Mouse (Mus musculus) myocyte (in vitro differentiated cells): ENCODE measurements at regions not wholly inside any gene's neighbourhood (a gene's known extent, or its start where the extent isn't known, plus 50 kb on each side); places are given as distances from the start of the nearest gene placed in this dataset.

Source experiments
- H3K27me3 ChIP-seq: one replicate; pipeline ENCODE4 v1.6.1; 2011; ENCODE audit not compliant: control insufficient read depth, insufficient read depth, insufficient read length
- H3K36me3 ChIP-seq: one replicate; pipeline ENCODE4 v1.6.1; 2011; ENCODE audit not compliant: control insufficient read depth, insufficient read depth
- H3K4me2 ChIP-seq: one replicate; pipeline ENCODE4 v1.6.1; 2011; ENCODE audit warnings: low read depth, control low read depth
- H3K4me3 ChIP-seq: one replicate; pipeline ENCODE4 v1.5.1; 2011; ENCODE audit warnings: mild to moderate bottlenecking, control low read depth, moderate library complexity
- H3K79me2 ChIP-seq: one replicate; pipeline ENCODE4 v1.6.1; 2011; ENCODE audit not compliant: control insufficient read depth, insufficient read depth
- H3ac ChIP-seq: one replicate; pipeline ENCODE4 v1.6.1; 2011; ENCODE audit not compliant: control insufficient read depth, insufficient read length
- CEBPB ChIP-seq: IDR thresholded peaks from 2 replicates; pipeline ENCODE4 v1.6.1; 2011; ENCODE audit warnings: mild to moderate bottlenecking, moderate library complexity; ENCODE audit not compliant: poor library complexity, insufficient read depth, severe bottlenecking
- E2F4 ChIP-seq: IDR thresholded peaks from one replicate; pipeline ENCODE4 v1.6.1; 2011; ENCODE audit warnings: mild to moderate bottlenecking, control low read depth, moderate library complexity; ENCODE audit not compliant: insufficient read depth
- MAX ChIP-seq: IDR thresholded peaks from one replicate; pipeline ENCODE4 v1.6.1; 2011; ENCODE audit warnings: low read depth, mild to moderate bottlenecking, control low read depth
- MYOD1 ChIP-seq, 3 experiments: IDR thresholded peaks; one replicate each; pipeline ENCODE4 v1.6.1; 2011; ENCODE audit warnings: control low read depth in 2 of 3, low read depth in 2 of 3, mild to moderate bottlenecking in 2 of 3, moderate library complexity in 1 of 3; ENCODE audit not compliant: insufficient read length in 2 of 3, control insufficient read depth in 1 of 3
- MYOG ChIP-seq, 3 experiments: IDR thresholded peaks; one replicate each; pipeline ENCODE4 v1.6.1; 2011; ENCODE audit warnings: control low read depth in 2 of 3, low read depth in 2 of 3, mild to moderate bottlenecking in 2 of 3; ENCODE audit not compliant: insufficient read length in 2 of 3, control insufficient read depth in 1 of 3, insufficient read depth in 1 of 3
- POLR2A ChIP-seq: IDR thresholded peaks from one replicate; pipeline ENCODE4 v1.6.1; 2011; ENCODE audit warnings: low read depth, mild to moderate bottlenecking, control low read depth, moderate library complexity; ENCODE audit not compliant: insufficient read length
- POLR2AphosphoS2 ChIP-seq: IDR thresholded peaks from one replicate; pipeline ENCODE4 v1.6.1; 2011; ENCODE audit warnings: low read depth, control low read depth; ENCODE audit not compliant: insufficient read length
- REST ChIP-seq: IDR thresholded peaks from one replicate; pipeline ENCODE4 v1.6.1; 2011; ENCODE audit warnings: mild to moderate bottlenecking, control low read depth, moderate library complexity; ENCODE audit not compliant: insufficient read depth, insufficient read length
- SRF ChIP-seq: IDR thresholded peaks from one replicate; pipeline ENCODE4 v1.6.1; 2011; ENCODE audit warnings: low read depth; ENCODE audit not compliant: control insufficient read depth, insufficient read length
- TCF12 ChIP-seq: IDR thresholded peaks from one replicate; pipeline ENCODE4 v1.6.1; 2011; ENCODE audit warnings: mild to moderate bottlenecking, control low read depth; ENCODE audit not compliant: poor library complexity, insufficient read depth, severe bottlenecking
- TCF3 ChIP-seq: IDR thresholded peaks from one replicate; pipeline ENCODE4 v1.6.1; 2011; ENCODE audit warnings: low read depth, control low read depth; ENCODE audit not compliant: insufficient read length
- USF1 ChIP-seq: IDR thresholded peaks from one replicate; pipeline ENCODE4 v1.6.1; 2011; ENCODE audit warnings: low read depth, mild to moderate bottlenecking, control low read depth, moderate library complexity

DNA sequence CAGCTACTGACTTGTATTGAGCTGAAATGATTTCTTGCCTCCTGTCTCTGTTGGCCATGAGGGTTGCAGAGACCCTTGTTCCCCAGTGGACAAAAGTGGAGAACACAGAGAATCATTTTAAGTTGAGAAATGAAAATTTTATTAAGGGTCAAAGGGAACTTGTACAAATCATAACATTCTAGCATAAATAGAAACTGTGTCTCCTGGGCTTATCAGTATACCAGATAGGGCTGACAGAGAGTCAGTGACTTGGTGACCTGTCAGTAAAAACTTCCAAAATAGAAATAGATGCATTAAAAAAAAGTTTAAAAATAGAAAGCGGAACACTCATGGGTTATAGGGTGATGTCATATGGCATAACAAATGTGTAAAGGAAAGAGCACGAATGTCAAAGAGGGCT is 117.9 kb downstream of the Thbs2 start:
- H3ac ChIP-seq, result no peak overlapping the region
- H3K27me3 ChIP-seq, result no peaks in the 10 kb centered on the region
- H3K36me3 ChIP-seq, result no peaks in the 10 kb centered on the region
- no peaks in the 10 kb centered on the region for H3K79me2 ChIP-seq
- H3K4me2 ChIP-seq, result peak overlapping the region; percentile 10
- H3K4me3 ChIP-seq, result no peak overlapping the region
- TF ChIP-seq TCF12 (no peak), SRF (no peak), POLR2A (no peak), MYOG (IDR thresholded peaks at IDR 0.05; ENCODE audit: control insufficient read depth in 1 of 3, insufficient read depth in 1 of 3, insufficient read length in 2 of 3, low read depth in 2 of 3) (no peak), MYOD1 (IDR thresholded peaks at IDR 0.05; ENCODE audit: control insufficient read depth in 1 of 3, insufficient read length in 2 of 3, low read depth in 2 of 3) (no peak), TCF3 (no peak), CEBPB (no peak), REST (no peak), USF1 (no peak), E2F4 (no peak), MAX (no peak), POLR2AphosphoS2 (no peak)

DNA sequence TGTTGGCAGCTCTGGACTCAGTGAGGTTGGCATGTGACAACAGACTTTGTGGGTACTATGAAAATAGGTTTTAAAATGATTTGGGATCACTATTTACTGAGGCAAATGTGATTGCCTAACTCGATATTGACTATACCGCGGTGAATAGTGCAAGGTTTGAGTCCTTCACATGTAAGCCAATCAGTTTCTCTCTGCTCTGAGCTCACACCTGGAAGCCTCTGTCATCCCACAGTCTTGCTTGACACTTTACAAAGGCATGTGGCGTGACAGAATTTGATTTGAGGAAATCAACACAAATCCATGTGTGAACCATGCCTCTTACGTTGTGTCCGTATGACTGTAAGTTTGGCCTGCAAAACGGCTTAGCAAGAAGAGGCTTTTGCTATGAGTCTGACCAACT is 122.9 kb downstream of the Thbs2 start:
- no peak overlapping the region for H3K4me2 ChIP-seq
- no peaks in the 10 kb centered on the region for H3K36me3 ChIP-seq
- H3ac ChIP-seq, result no peak overlapping the region
- no peaks in the 10 kb centered on the region for H3K79me2 ChIP-seq
- no peak overlapping the region for H3K4me3 ChIP-seq
- no peaks in the 10 kb centered on the region for H3K27me3 ChIP-seq
- TF ChIP-seq MYOD1 (IDR thresholded peaks at IDR 0.05; ENCODE audit: control insufficient read depth in 1 of 3, insufficient read length in 2 of 3, low read depth in 2 of 3) (no peak), MAX (no peak), POLR2A (no peak), CEBPB (no peak), POLR2AphosphoS2 (no peak), SRF (no peak), REST (no peak), TCF12 (no peak), USF1 (no peak), E2F4 (no peak), TCF3 (no peak), MYOG (IDR thresholded peaks at IDR 0.05; ENCODE audit: control insufficient read depth in 1 of 3, insufficient read depth in 1 of 3, insufficient read length in 2 of 3, low read depth in 2 of 3) (no peak)

DNA sequence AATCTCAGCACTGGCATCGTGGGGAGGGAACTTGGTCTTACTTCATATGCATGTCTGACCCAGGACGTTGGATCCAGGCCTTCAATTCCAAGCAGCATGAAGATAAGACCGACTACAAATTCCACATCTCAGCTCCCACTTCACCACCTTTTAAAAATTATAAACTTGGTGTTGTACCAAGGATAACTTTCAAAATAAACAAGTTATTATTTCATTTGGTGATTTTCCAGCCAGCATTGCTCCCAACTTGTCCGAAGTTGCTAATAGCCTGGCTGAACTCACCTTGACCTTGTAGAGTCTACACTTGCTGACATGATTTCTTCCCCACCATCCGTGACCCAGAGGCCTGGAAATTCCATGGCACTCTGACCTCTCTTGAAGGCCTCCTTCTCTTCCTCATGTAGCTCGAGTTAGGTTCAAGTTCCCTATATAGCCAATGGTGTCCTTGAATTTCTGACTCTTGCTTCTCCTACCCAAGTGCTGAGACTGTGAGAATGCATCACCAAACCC is 123.7 kb downstream of the Thbs2 start:
- no peak overlapping the region for H3K4me3 ChIP-seq
- no peaks in the 10 kb centered on the region for H3K79me2 ChIP-seq
- TF ChIP-seq MAX (no peak), POLR2AphosphoS2 (no peak), MYOD1 (IDR thresholded peaks at IDR 0.05; ENCODE audit: control insufficient read depth in 1 of 3, insufficient read length in 2 of 3, low read depth in 2 of 3) (no peak), SRF (no peak), CEBPB (no peak), E2F4 (no peak), TCF3 (no peak), REST (no peak), TCF12 (no peak), MYOG (IDR thresholded peaks at IDR 0.05; ENCODE audit: control insufficient read depth in 1 of 3, insufficient read depth in 1 of 3, insufficient read length in 2 of 3, low read depth in 2 of 3) (no peak), USF1 (no peak), POLR2A (no peak)
- no peak overlapping the region for H3ac ChIP-seq
- no peaks in the 10 kb centered on the region for H3K27me3 ChIP-seq
- H3K36me3 ChIP-seq, result no peaks in the 10 kb centered on the region
- no peak overlapping the region for H3K4me2 ChIP-seq

DNA sequence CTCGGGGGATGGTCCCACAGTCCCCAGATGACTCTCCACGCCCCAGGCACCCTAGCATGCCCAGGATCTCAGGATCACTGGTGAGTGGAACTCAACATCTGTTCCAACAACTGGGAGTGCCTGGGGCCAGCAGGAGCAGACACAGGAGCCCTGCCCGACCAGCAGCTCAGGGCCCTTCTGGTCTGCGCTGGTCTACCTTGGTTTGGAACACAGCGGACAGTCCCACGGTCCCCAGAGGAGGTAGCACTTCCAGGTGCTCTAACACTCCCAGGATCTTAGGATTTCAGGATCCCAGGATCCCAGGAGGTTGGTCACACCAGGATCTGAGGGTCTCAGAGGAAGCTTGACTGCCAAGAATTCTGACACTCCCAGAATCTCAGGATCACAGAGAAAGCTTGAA is 131.8 kb downstream of the Thbs2 start:
- H3K4me2 ChIP-seq, result no peak overlapping the region
- no peaks in the 10 kb centered on the region for H3K27me3 ChIP-seq
- no peak for TF ChIP-seq CEBPB
- TF ChIP-seq MYOG (IDR thresholded peaks at IDR 0.05; ENCODE audit: control insufficient read depth in 1 of 3, insufficient read depth in 1 of 3, insufficient read length in 2 of 3, low read depth in 2 of 3), result no peak
- no peak for TF ChIP-seq USF1
- no peak for TF ChIP-seq MYOD1 (IDR thresholded peaks at IDR 0.05; ENCODE audit: control insufficient read depth in 1 of 3, insufficient read length in 2 of 3, low read depth in 2 of 3)
- TF ChIP-seq SRF, result no peak
- TF ChIP-seq E2F4, result no peak
- no peak for TF ChIP-seq TCF12
- no peak for TF ChIP-seq POLR2AphosphoS2
- no peak for TF ChIP-seq MAX
- TF ChIP-seq TCF3, result no peak
- no peak for TF ChIP-seq REST
- H3K36me3 ChIP-seq, result no peaks in the 10 kb centered on the region
- no peak overlapping the region for H3K4me3 ChIP-seq
- H3ac ChIP-seq, result no peak overlapping the region
- no peaks in the 10 kb centered on the region for H3K79me2 ChIP-seq
